In the genomic region with DNA sequence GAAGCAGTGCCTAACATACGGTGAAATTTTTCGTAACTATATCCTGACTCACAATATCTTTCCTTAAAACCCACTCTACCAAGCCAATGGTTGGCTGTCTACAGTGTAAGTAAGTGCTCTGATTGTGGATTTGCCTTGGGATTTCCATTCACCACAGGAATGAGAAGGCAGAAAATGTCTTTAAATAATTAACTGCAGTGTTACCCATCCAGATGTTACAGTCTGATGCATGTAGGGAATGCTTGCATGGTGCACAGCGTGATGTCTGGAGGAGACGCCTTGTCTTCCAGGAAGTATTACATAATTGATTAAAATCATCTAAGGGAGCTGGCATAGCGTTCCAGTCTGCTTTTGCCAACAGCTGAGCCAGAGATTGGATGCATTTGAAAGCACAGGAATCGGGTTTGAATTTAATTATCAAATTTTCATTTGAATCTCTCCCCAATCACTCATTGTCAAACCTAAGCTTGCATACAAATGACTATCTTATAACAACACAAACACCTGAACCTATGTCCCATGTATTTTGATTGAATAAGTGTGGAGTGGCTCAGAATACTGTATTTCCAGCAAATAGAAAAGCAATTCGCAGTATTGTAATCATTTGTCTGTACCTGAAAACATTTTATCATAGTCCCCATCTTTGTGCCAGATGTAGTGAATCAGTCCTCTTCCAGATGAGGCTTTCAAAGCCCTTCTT, we compare ENCODE assay signal across 13 mouse cellular contexts.
DNase-seq lines count a peak whose midpoint lies in the region; ATAC-seq lines count a peak whose summit lies in the region.
"Had no signal": no experiment of that assay in that cellular context is flagged by ENCODE, and none has a peak within 500 bp of the region (broad histone marks: within the 10 kb centered on the region; RNA-seq: fewer than 3 reads in every experiment).

No protein-coding gene starts in this region.

- DNase-seq in left cerebral cortex, postnatal 4 days = peak; percentile 1
- no peak for DNase-seq in left cerebral cortex, adult 11 months (ENCODE audit: low spot score)
- DNase-seq in retina, embryonic 14.5 days (ENCODE audit: low spot score) = peak; percentile 37
- DNase-seq in urinary bladder, adult 2 months (ENCODE audit: low spot score) = no peak
- no peak for DNase-seq in spleen, postnatal 36 days (ENCODE audit: low spot score in 2 of 2)
- DNase-seq: B cell, adult 2 months; gastrocnemius, adult 2 months had no signal

- H3K27ac ChIP-seq in forebrain, embryonic 16.5 days (ENCODE audit: low read length) = no peak overlapping the region
- no peak overlapping the region for H3K27ac ChIP-seq in forebrain, embryonic 13.5 days
- no peak overlapping the region for H3K27ac ChIP-seq in hindbrain, embryonic 16.5 days (ENCODE audit: low read depth, low read length)
- H3K27ac ChIP-seq: gastrocnemius, adult 2 months had no signal

- no peak overlapping the region for H3K4me2 ChIP-seq in forebrain, embryonic 16.5 days (ENCODE audit: low read length)
- no peak overlapping the region for H3K4me2 ChIP-seq in forebrain, embryonic 13.5 days
- H3K4me2 ChIP-seq in hindbrain, embryonic 16.5 days (ENCODE audit: low read length) = no peak overlapping the region
- H3K4me2 ChIP-seq: heart, embryonic 12.5 days had no signal

- no peaks in the 10 kb centered on the region for H3K27me3 ChIP-seq in forebrain, embryonic 16.5 days (replicated peaks; ENCODE audit: control insufficient read depth, insufficient read depth, low read length)
- H3K27me3 ChIP-seq in forebrain, embryonic 13.5 days = no peaks in the 10 kb centered on the region
- no peaks in the 10 kb centered on the region for H3K27me3 ChIP-seq in hindbrain, embryonic 16.5 days (replicated peaks; ENCODE audit: control insufficient read depth, insufficient read depth, low read length)
- H3K27me3 ChIP-seq: heart, embryonic 12.5 days had no signal

- no peak overlapping the region for H3K4me3 ChIP-seq in forebrain, embryonic 16.5 days (replicated peaks; ENCODE audit: low read length)
- H3K4me3 ChIP-seq in forebrain, embryonic 13.5 days = no peak overlapping the region
- H3K4me3 ChIP-seq in hindbrain, embryonic 16.5 days (ENCODE audit: low read length) = no peak overlapping the region
- H3K4me3 ChIP-seq: gastrocnemius, adult 2 months; heart, embryonic 12.5 days had no signal

- intact Hi-C loops in left cerebral cortex, postnatal 4 days (cut with DNase I) = no loop called here

- ATAC-seq in forebrain, embryonic 16.5 days = 0 out of 2 replicates have a peak, but pooled peaks have one; percentile 31
- ATAC-seq in forebrain, embryonic 13.5 days = no peak
- ATAC-seq in hindbrain, embryonic 16.5 days = 0 out of 2 replicates have a peak, but pooled peaks have one; percentile 30
- ATAC-seq: lung, postnatal 0 days had no signal

- WGBS in forebrain, embryonic 16.5 days = 71% methylated on average over 7 of the region's 7 CpGs
- WGBS in forebrain, embryonic 13.5 days = 81% methylated on average over 7 of the region's 7 CpGs
- 48% methylated on average over 7 of the region's 7 CpGs for WGBS in hindbrain, embryonic 16.5 days

- H3K9me3 ChIP-seq in forebrain, embryonic 16.5 days (ENCODE audit: control insufficient read depth, low read length) = no peaks in the 10 kb centered on the region
- no peaks in the 10 kb centered on the region for H3K9me3 ChIP-seq in forebrain, embryonic 13.5 days (replicated peaks)
- no peaks in the 10 kb centered on the region for H3K9me3 ChIP-seq in hindbrain, embryonic 16.5 days (ENCODE audit: control insufficient read depth, low read length)
- H3K9me3 ChIP-seq: heart, embryonic 12.5 days had no signal

- no peaks in the 10 kb centered on the region for H3K36me3 ChIP-seq in forebrain, embryonic 16.5 days (ENCODE audit: control insufficient read depth, insufficient read depth)
- H3K36me3 ChIP-seq in forebrain, embryonic 13.5 days (ENCODE audit: poor library complexity, severe bottlenecking) = no peaks in the 10 kb centered on the region
- no peaks in the 10 kb centered on the region for H3K36me3 ChIP-seq in hindbrain, embryonic 16.5 days (ENCODE audit: control insufficient read depth, insufficient read depth, low read length)
- H3K36me3 ChIP-seq: G1E; heart, embryonic 12.5 days had no signal

- no peak overlapping the region for H3K9ac ChIP-seq in forebrain, embryonic 16.5 days (replicated peaks; ENCODE audit: low read depth, low read length)
- no peak overlapping the region for H3K9ac ChIP-seq in forebrain, embryonic 13.5 days
- no peak overlapping the region for H3K9ac ChIP-seq in hindbrain, embryonic 16.5 days (ENCODE audit: low read depth, low read length)
- H3K9ac ChIP-seq: heart, embryonic 12.5 days had no signal

- H3K4me1 ChIP-seq in forebrain, embryonic 16.5 days (replicated peaks; ENCODE audit: control insufficient read depth, insufficient read depth, low read length) = no peaks in the 10 kb centered on the region
- H3K4me1 ChIP-seq in forebrain, embryonic 13.5 days = no peaks in the 10 kb centered on the region
- no peaks in the 10 kb centered on the region for H3K4me1 ChIP-seq in hindbrain, embryonic 16.5 days (ENCODE audit: control insufficient read depth, insufficient read depth, low read depth, low read length)
- H3K4me1 ChIP-seq: heart, embryonic 12.5 days had no signal

Comparison
In these comparisons a context has a peak if more than half of its experiments do, and no peak if none do; other contexts are left out.
1. DNase-seq: peak in left cerebral cortex, postnatal 4 days (single experiment) and retina, embryonic 14.5 days (single experiment); none in left cerebral cortex, adult 11 months (single experiment), urinary bladder, adult 2 months (single experiment) and spleen, postnatal 36 days (0 of 2).